Mouse (Mus musculus) liver, postnatal 0 days (tissue): ENCODE data around the gene Fzd7. TPM values are rescaled to one million over a fixed set of nuclear protein-coding genes. Genes with fewer than 3 reads are reported as not detected.

Source experiments
- ATAC-seq: fragments of 200-750 bp; cut with Nextera tagmentation; 2 replicates; pipeline ENCODE4 v1.8.0; 2017; ENCODE audit warnings: mild to moderate bottlenecking, moderate library complexity
- DNase-seq: peaks from one replicate; pipeline ENCODE4 v3.0.0-alpha.2; 2016
- H3K27ac ChIP-seq: fragments of 300-500 bp; sonication (generic); 2 replicates; pipeline ENCODE4 v1.5.1; 2014; ENCODE audit warnings: antibody characterized with exemption, moderate library complexity, mild to moderate bottlenecking, low read depth
- H3K27me3 ChIP-seq: fragments of 300-500 bp; sonication (generic); 2 replicates; pipeline ENCODE4 v1.6.1; 2014; ENCODE audit warnings: low read length, control low read depth, mixed read lengths; ENCODE audit not compliant: insufficient read depth
- H3K36me3 ChIP-seq: fragments of 300-500 bp; sonication (generic); replicated peaks from 2 replicates; pipeline ENCODE4 v1.6.1; 2014; ENCODE audit warnings: mild to moderate bottlenecking, control low read depth, low read length, moderate library complexity, mixed read lengths; ENCODE audit not compliant: insufficient read depth
- H3K4me1 ChIP-seq: fragments of 300-500 bp; sonication (generic); 2 replicates; pipeline ENCODE4 v1.6.1; 2014; ENCODE audit warnings: antibody characterized with exemption, mild to moderate bottlenecking, control low read depth; ENCODE audit not compliant: insufficient read depth
- H3K4me2 ChIP-seq: fragments of 300-500 bp; sonication (generic); 2 replicates; pipeline ENCODE4 v1.6.1; 2014; ENCODE audit warnings: low read depth, mild to moderate bottlenecking, low read length, moderate library complexity, mixed read lengths
- H3K4me3 ChIP-seq: fragments of 300-500 bp; sonication (generic); 2 replicates; pipeline ENCODE4 v1.5.1; 2014; ENCODE audit warnings: low read depth, low read length
- H3K9ac ChIP-seq: fragments of 300-500 bp; sonication (generic); replicated peaks from 2 replicates; pipeline ENCODE4 v1.6.1; 2014; ENCODE audit warnings: mild to moderate bottlenecking, moderate library complexity
- H3K9me3 ChIP-seq: fragments of 300-500 bp; sonication (generic); 2 replicates; pipeline ENCODE4 v1.6.1; 2016; ENCODE audit warnings: mild to moderate bottlenecking, control low read depth, low read length, mixed read lengths
- CTCF ChIP-seq: sonication (generic); IDR thresholded peaks from 2 replicates; pipeline ENCODE4 v1.5.1; 2016; ENCODE audit warnings: antibody characterized with exemption, low read depth
- EP300 ChIP-seq: IDR thresholded peaks from 2 replicates; pipeline ENCODE4 v1.6.1; 2016; ENCODE audit warnings: antibody characterized with exemption, low read depth, mild to moderate bottlenecking
- WGBS: fragments of 180-500 bp; shearing (Covaris S2); extraction: QIAGEN DNeasy Blood & Tissue Kit; methylation state at CpG from one replicate; pipeline ENCODE4 v1.1.7; 2014; ENCODE audit not compliant: insufficient replicate concordance; 5-methylcytosine and 5-hydroxymethylcytosine counted together
- polyA plus RNA-seq: library from polyadenylated mRNA; unstranded; fragments of >200 nt; fragmentation: Nextera tagmentation; extraction: Ambion mirVana; gene quantifications from 2 replicates; pipeline ENCODE4 v1.2.1, GENCODE M21; 2015

Gene Fzd7
- 0.76 and 0.99 TPM in 2 replicates for polyA plus RNA-seq

- Histone ChIP-seq H3K4me3 (peak within 1 kb of the TSS; percentile 69), H3K27ac (peak within 1 kb of the TSS; percentile 85), H3K9ac (peak within 1 kb of the TSS; percentile 66), H3K4me1 (peaks cover 35% of the 10 kb centered on the region), H3K27me3 (no peaks in the 10 kb centered on the region; the same call in 1 of the 2 replicates), H3K4me2 (peak within 1 kb of the TSS; percentile 100), H3K36me3 (no peaks in the 10 kb centered on the region), H3K9me3 (no peaks in the 10 kb centered on the region)
- WGBS = under 1% methylated on average over 32 of the region's 35 CpGs
- DNase-seq = peak; percentile 57
- TF ChIP-seq EP300 (no peak), CTCF (no peak)
- ATAC-seq = peak; percentile 50
Measured at GRCm38 (mm10) chr1:59482331-59482695, at the start of gene Fzd7. Gene Fzd7, plus strand, starts transcription at chr1:59482424.

GRCm38 (mm10) chr1:59433296-59433695, 48.9 kb upstream of the Fzd7 start:
- WGBS = 71% methylated on average over 6 of the region's 6 CpGs
- Histone ChIP-seq H3K9ac (no peak overlapping the region), H3K4me3 (no peak overlapping the region), H3K4me2 (no peak overlapping the region), H3K27me3 (no peaks in the 10 kb centered on the region), H3K36me3 (no peaks in the 10 kb centered on the region), H3K27ac (no peak overlapping the region), H3K9me3 (no peaks in the 10 kb centered on the region), H3K4me1 (peaks cover 17% of the 10 kb centered on the region)
- DNase-seq = no peak
- TF ChIP-seq CTCF (no peak), EP300 (no peak)
- ATAC-seq = no peak

GRCm38 (mm10) chr1:59434071-59434470, 48.2 kb upstream of the Fzd7 start:
- Histone ChIP-seq H3K27me3 (no peaks in the 10 kb centered on the region), H3K9ac (no peak overlapping the region), H3K9me3 (no peaks in the 10 kb centered on the region), H3K4me2 (no peak overlapping the region), H3K27ac (no peak overlapping the region), H3K4me3 (no peak overlapping the region), H3K36me3 (no peaks in the 10 kb centered on the region), H3K4me1 (peaks cover 17% of the 10 kb centered on the region)
- TF ChIP-seq CTCF (no peak), EP300 (no peak)
- WGBS = 71% methylated on average over 3 of the region's 3 CpGs
- ATAC-seq (no peak), DNase-seq (no peak)

DNA sequence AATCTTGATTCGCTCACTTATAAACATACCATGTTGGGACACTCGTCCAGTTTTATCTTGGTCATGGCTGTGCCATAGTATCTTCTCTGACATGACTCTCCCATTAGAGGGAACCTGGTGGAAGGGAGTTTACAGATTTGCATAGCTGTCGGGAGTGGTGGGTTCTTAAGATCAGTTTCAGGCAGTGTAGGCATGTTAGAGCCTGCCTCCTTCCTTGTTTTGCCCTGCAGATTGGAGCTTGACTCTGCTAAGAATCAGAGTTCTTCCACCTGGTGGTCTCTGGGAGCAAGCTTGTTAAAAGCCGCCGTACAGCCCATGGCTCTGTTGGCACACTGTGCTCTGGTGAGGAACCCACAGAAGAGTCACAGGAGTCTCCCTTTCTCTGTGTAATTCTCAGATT, 47.0 kb upstream of the Fzd7 start:
- Histone ChIP-seq H3K4me3 (no peak overlapping the region), H3K4me2 (no peak overlapping the region), H3K4me1 (peaks cover 16% of the 10 kb centered on the region), H3K27me3 (no peaks in the 10 kb centered on the region), H3K27ac (no peak overlapping the region), H3K36me3 (no peaks in the 10 kb centered on the region), H3K9me3 (no peaks in the 10 kb centered on the region), H3K9ac (no peak overlapping the region)
- DNase-seq (no peak), ATAC-seq (no peak)
- WGBS = 75% methylated on average over 5 of the region's 5 CpGs
- TF ChIP-seq CTCF (no peak), EP300 (no peak)

GRCm38 (mm10) chr1:59436321-59436720, 45.9 kb upstream of the Fzd7 start:
- no peak overlapping the region for H3K4me3 ChIP-seq
- no peak for TF ChIP-seq EP300
- TF ChIP-seq CTCF = no peak
- H3K36me3 ChIP-seq = no peaks in the 10 kb centered on the region
- no peak overlapping the region for H3K4me2 ChIP-seq
- DNase-seq (peak; percentile 38), ATAC-seq (peak; percentile 87)
- no peaks in the 10 kb centered on the region for H3K27me3 ChIP-seq
- peak overlapping the region; percentile 2; the same call in 1 of the 2 replicates for H3K27ac ChIP-seq
- H3K9me3 ChIP-seq = no peaks in the 10 kb centered on the region
- 69% methylated on average over 3 of the region's 3 CpGs for WGBS
- H3K4me1 ChIP-seq = peaks cover 6% of the 10 kb centered on the region; the same call in 1 of the 2 replicates
- H3K9ac ChIP-seq = no peak overlapping the region

GRCm38 (mm10) chr1:59437927-59438326, 44.3 kb upstream of the Fzd7 start:
- Histone ChIP-seq H3K4me2 (no peak overlapping the region), H3K9ac (no peak overlapping the region), H3K36me3 (no peaks in the 10 kb centered on the region), H3K4me3 (no peak overlapping the region), H3K4me1 (peaks cover 6% of the 10 kb centered on the region; the same call in 1 of the 2 replicates), H3K27me3 (no peaks in the 10 kb centered on the region), H3K27ac (0 out of 2 replicates have a peak overlapping the region, but pooled peaks have one; percentile 3), H3K9me3 (no peaks in the 10 kb centered on the region)
- WGBS = 59% methylated on average over 3 of the region's 3 CpGs
- DNase-seq (no peak), ATAC-seq (no peak)
- no peak for TF ChIP-seq CTCF
- no peak for TF ChIP-seq EP300

GRCm38 (mm10) chr1:59438330-59438729, 43.9 kb upstream of the Fzd7 start:
- Histone ChIP-seq H3K4me3 (no peak overlapping the region), H3K27me3 (no peaks in the 10 kb centered on the region), H3K4me2 (no peak overlapping the region), H3K9me3 (no peaks in the 10 kb centered on the region), H3K36me3 (no peaks in the 10 kb centered on the region), H3K4me1 (peaks cover 6% of the 10 kb centered on the region; the same call in 1 of the 2 replicates), H3K27ac (0 out of 2 replicates have a peak overlapping the region, but pooled peaks have one; percentile 3), H3K9ac (no peak overlapping the region)
- no peak for DNase-seq
- WGBS = 52% methylated on average over 4 of the region's 4 CpGs
- no peak for ATAC-seq
- TF ChIP-seq EP300 (no peak), CTCF (no peak)
